Comparison of ENCODE assay signal across 8 mouse cellular contexts in genomic region chr5:125476799-125477198, GRCm38 (mm10). TPM values are rescaled to one million over a fixed set of nuclear protein-coding genes. Genes with fewer than 3 reads are reported as not detected.
DNase-seq lines count a peak whose midpoint lies in the region; ATAC-seq and TF ChIP-seq lines count a peak whose summit lies in the region.

No protein-coding gene starts in this region.

- H3K27ac ChIP-seq in left cerebral cortex, adult 2 months: peak overlapping the region; percentile 82
- H3K27ac ChIP-seq in cortical plate, adult 2 months (ENCODE audit: insufficient read depth, low read length): no peak overlapping the region
- peak overlapping the region; percentile 4; the same call in 1 of the 2 replicates for H3K27ac ChIP-seq in intestine, postnatal 0 days (ENCODE audit: low read depth, low read length)
- no peak overlapping the region for H3K27ac ChIP-seq in neural tube, embryonic 14.5 days (ENCODE audit: low read depth, low read length)

- H3K4me1 ChIP-seq in cortical plate, adult 2 months (ENCODE audit: control insufficient read depth, insufficient read depth, low read length): peaks cover 3% of the 10 kb centered on the region; the same call in 1 of the 2 replicates
- H3K4me1 ChIP-seq in intestine, postnatal 0 days (replicated peaks; ENCODE audit: control insufficient read depth, insufficient read depth, low read length): 0 out of 2 replicates have a peak, but pooled peaks cover 7% of the 10 kb centered on the region
- H3K4me1 ChIP-seq in neural tube, embryonic 14.5 days (ENCODE audit: control insufficient read depth, insufficient read depth, low read length): peaks cover 18% of the 10 kb centered on the region

- H3K9me3 ChIP-seq in intestine, postnatal 0 days (ENCODE audit: control insufficient read depth): no peaks in the 10 kb centered on the region
- no peaks in the 10 kb centered on the region for H3K9me3 ChIP-seq in neural tube, embryonic 14.5 days (ENCODE audit: control insufficient read depth, low read length)

- WGBS in intestine, postnatal 0 days: 35% methylated on average over 7 of the region's 7 CpGs
- 69% methylated on average over 7 of the region's 7 CpGs for WGBS in neural tube, embryonic 14.5 days

- TF ChIP-seq CTCF in left cerebral cortex, adult 2 months (IDR thresholded peaks at IDR 0.05): no peak
- TF ChIP-seq CTCF in cortical plate, adult 2 months (IDR thresholded peaks at IDR 0.05; ENCODE audit: extremely low read depth, insufficient read depth, low read length): no peak
- no peak for TF ChIP-seq CTCF in intestine, postnatal 0 days (IDR thresholded peaks at IDR 0.05; ENCODE audit: low read depth)

- no peak for TF ChIP-seq POLR2A in cortical plate, adult 2 months (IDR thresholded peaks at IDR 0.05; ENCODE audit: extremely low read depth, insufficient read depth, low read length)

- DNase-seq in left cerebral cortex, adult 2 months (ENCODE audit: extremely low spot score in 1 of 2, low spot score in 2 of 2): no peak
- no peak for DNase-seq in left cerebral cortex, adult 8-10 months (ENCODE audit: low spot score in 2 of 2)
- DNase-seq in embryo, embryonic 9.5 days (ENCODE audit: extremely low spot score): no peak
- DNase-seq in gastrocnemius, postnatal 10 days: no peak
- DNase-seq in right cerebral cortex, adult 18-20 months: no peak

- H3K4me3 ChIP-seq in left cerebral cortex, adult 2 months: peak overlapping the region; percentile 77
- peak overlapping the region; percentile 52 for H3K4me3 ChIP-seq in cortical plate, adult 2 months (ENCODE audit: insufficient read depth, low read length)
- peak overlapping the region; percentile 83 for H3K4me3 ChIP-seq in intestine, postnatal 0 days (ENCODE audit: low read depth, low read length)
- peak overlapping the region; percentile 64 for H3K4me3 ChIP-seq in neural tube, embryonic 14.5 days (ENCODE audit: low read depth, low read length)

- peak overlapping the region; percentile 98 for H3K4me2 ChIP-seq in intestine, postnatal 0 days (replicated peaks; ENCODE audit: low read depth)
- H3K4me2 ChIP-seq in neural tube, embryonic 14.5 days (ENCODE audit: low read depth, low read length): peak overlapping the region; percentile 92

- no peaks in the 10 kb centered on the region for H3K27me3 ChIP-seq in intestine, postnatal 0 days (replicated peaks; ENCODE audit: control insufficient read depth, insufficient read depth, low read length)
- H3K27me3 ChIP-seq in neural tube, embryonic 14.5 days (ENCODE audit: control insufficient read depth, insufficient read depth, low read length): no peaks in the 10 kb centered on the region

- no peak for ATAC-seq in intestine, postnatal 0 days
- ATAC-seq in neural tube, embryonic 14.5 days (ENCODE audit: low read depth): no peak

- H3K9ac ChIP-seq in intestine, postnatal 0 days (ENCODE audit: low read depth, low read length): peak overlapping the region; percentile 69; the same call in 1 of the 2 replicates
- H3K9ac ChIP-seq in neural tube, embryonic 14.5 days (replicated peaks; ENCODE audit: low read depth, low read length): peak overlapping the region; percentile 75

- intact Hi-C loops in left cerebral cortex, adult 2 months (cut with DNase I): no loop called here

- H3K36me3 ChIP-seq in intestine, postnatal 0 days (ENCODE audit: control insufficient read depth, insufficient read depth): no peaks in the 10 kb centered on the region
- no peaks in the 10 kb centered on the region for H3K36me3 ChIP-seq in neural tube, embryonic 14.5 days (ENCODE audit: control insufficient read depth, insufficient read depth, low read length)

RNA-seq across cellular contexts. Expression of gene Aacs, which starts 1.2 kb away (rescaled TPM):
- total RNA-seq in left cerebral cortex, adult 2 months (2021): 10 to 100 TPM; 43.7 to 48.0 TPM
- 10 to 100 TPM; 40.9 to 49.1 (median 44.4) TPM for total RNA-seq in left cerebral cortex, adult 8-10 months (2022)
- polyA plus RNA-seq in cortical plate, adult 2 months (2012; rRNA removed): 51.5 and 51.8 TPM in 2 replicates
- polyA plus RNA-seq in intestine, postnatal 0 days (2015; fragmentation: Nextera tagmentation; extraction: Ambion mirVana): 13.7 and 14.0 TPM in 2 replicates
- polyA plus RNA-seq in neural tube, embryonic 14.5 days (2014; fragmentation: Nextera tagmentation; extraction: Ambion mirVana): 78.9 and 79.8 TPM in 2 replicates
- 1 to 10 TPM; 5.1 to 6.6 TPM for total RNA-seq in gastrocnemius, postnatal 10 days (2021)

RNA-seq across cellular contexts. Expression of gene Bri3bp, which starts 35.4 kb away (rescaled TPM):
- 10 to 100 TPM; 95.2 to 95.6 TPM for total RNA-seq in left cerebral cortex, adult 2 months (2021)
- 10 to 100 TPM; 81.9 to 94.4 (median 86.6) TPM for total RNA-seq in left cerebral cortex, adult 8-10 months (2022)
- polyA plus RNA-seq in cortical plate, adult 2 months (2012; rRNA removed): 34.8 and 36.3 TPM in 2 replicates
- 35.7 and 42.8 TPM in 2 replicates for polyA plus RNA-seq in intestine, postnatal 0 days (2015; fragmentation: Nextera tagmentation; extraction: Ambion mirVana)
- 34.5 and 40.5 TPM in 2 replicates for polyA plus RNA-seq in neural tube, embryonic 14.5 days (2014; fragmentation: Nextera tagmentation; extraction: Ambion mirVana)
- 1 to 10 TPM; 7.6 to 8.0 TPM for total RNA-seq in gastrocnemius, postnatal 10 days (2021)

RNA-seq across cellular contexts. Expression of gene Dhx37, which starts 42.9 kb away (rescaled TPM):
- total RNA-seq in left cerebral cortex, adult 2 months (2021): 10 to 100 TPM; 12.2 to 12.7 TPM
- total RNA-seq in left cerebral cortex, adult 8-10 months (2022): 10 to 100 TPM in 3 of 4 experiments, 1 to 10 TPM in 1; 9.4 to 12.9 (median 11.7) TPM
- polyA plus RNA-seq in cortical plate, adult 2 months (2012; rRNA removed): 16.2 and 16.9 TPM in 2 replicates
- polyA plus RNA-seq in intestine, postnatal 0 days (2015; fragmentation: Nextera tagmentation; extraction: Ambion mirVana): 2.5 and 3.2 TPM in 2 replicates
- 8.5 and 8.6 TPM in 2 replicates for polyA plus RNA-seq in neural tube, embryonic 14.5 days (2014; fragmentation: Nextera tagmentation; extraction: Ambion mirVana)
- total RNA-seq in gastrocnemius, postnatal 10 days (2021): 1 to 10 TPM; 3.7 to 4.6 TPM

RNA-seq across cellular contexts. Expression of gene Tmem132b, which starts 54.8 kb away (rescaled TPM):
- total RNA-seq in left cerebral cortex, adult 2 months (2021): 100 to 1,000 TPM; 135 to 141 TPM
- 100 to 1,000 TPM; 123 to 141 (median 129) TPM for total RNA-seq in left cerebral cortex, adult 8-10 months (2022)
- polyA plus RNA-seq in cortical plate, adult 2 months (2012; rRNA removed): 31.5 and 36.1 TPM in 2 replicates
- polyA plus RNA-seq in intestine, postnatal 0 days (2015; fragmentation: Nextera tagmentation; extraction: Ambion mirVana): 0.14 and 0.25 TPM in 2 replicates
- polyA plus RNA-seq in neural tube, embryonic 14.5 days (2014; fragmentation: Nextera tagmentation; extraction: Ambion mirVana): 5.5 and 6.2 TPM in 2 replicates
- under 1 TPM; 0.21 to 0.56 TPM for total RNA-seq in gastrocnemius, postnatal 10 days (2021)

Comparison
In these comparisons a context has a peak if more than half of its experiments do, and no peak if none do; other contexts are left out.
1. H3K27ac ChIP-seq: peak in left cerebral cortex, adult 2 months (single experiment) and intestine, postnatal 0 days (single experiment); none in cortical plate, adult 2 months (single experiment) and neural tube, embryonic 14.5 days (single experiment).
2. RNA of gene Aacs, which starts 1.2 kb away (total RNA-seq): 43.7 to 48.0 TPM in left cerebral cortex, adult 2 months and 40.9 to 49.1 TPM in left cerebral cortex, adult 8-10 months; 5.1 to 6.6 TPM in gastrocnemius, postnatal 10 days; every median in the first group is over 4 times any median in the second.
3. RNA of gene Bri3bp, which starts 35.4 kb away (total RNA-seq): 95.2 to 95.6 TPM in left cerebral cortex, adult 2 months and 81.9 to 94.4 TPM in left cerebral cortex, adult 8-10 months; 7.6 to 8.0 TPM in gastrocnemius, postnatal 10 days; every median in the first group is over 4 times any median in the second.
4. Peak in every context shown above with its lines, with median percentiles within 50 percentile points of each other: H3K4me3 ChIP-seq.